Comparison of ENCODE assay signal across 7 mouse cellular contexts in the genomic region with DNA sequence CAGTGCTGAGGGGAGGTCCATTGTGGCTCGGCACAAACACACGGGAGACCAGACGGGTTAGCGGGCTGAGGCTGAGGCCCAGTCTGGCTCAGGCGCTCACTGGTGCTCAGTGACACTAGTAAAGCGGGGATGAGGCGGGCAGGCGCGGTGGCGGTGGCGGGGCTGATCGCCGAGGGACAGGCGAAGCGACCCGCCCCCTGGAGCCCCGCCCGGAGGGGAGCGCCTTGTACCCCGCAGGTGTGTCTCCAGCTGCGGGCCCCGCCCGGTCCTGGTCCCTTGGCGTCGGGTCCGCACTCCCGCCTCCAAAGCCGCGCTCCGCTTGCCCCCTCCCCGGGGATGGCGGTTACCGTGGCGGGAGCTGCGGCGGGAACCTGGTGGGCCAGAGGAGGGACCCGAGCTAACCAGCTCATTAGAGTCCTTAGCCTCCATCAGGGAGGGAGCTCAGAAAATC. TPM values are rescaled to one million over a fixed set of nuclear protein-coding genes. Genes with fewer than 3 reads are reported as not detected.
DNase-seq lines count a peak whose midpoint lies in the region; ATAC-seq and TF ChIP-seq lines count a peak whose summit lies in the region.

No protein-coding gene starts in this region.

- H3K9ac ChIP-seq in ES-Bruce4 (ENCODE audit: low read depth, poor library complexity, severe bottlenecking), result peak overlapping the region; percentile 95

- no peaks in the 10 kb centered on the region for H3K27me3 ChIP-seq in ES-Bruce4 (ENCODE audit: control insufficient read depth, insufficient read depth, low read length, poor library complexity, severe bottlenecking)

- no peak for TF ChIP-seq EP300 in ES-Bruce4 (IDR thresholded peaks at IDR 0.05; ENCODE audit: insufficient read depth, low read depth, low read length)

- H3K4me1 ChIP-seq in ES-Bruce4 (ENCODE audit: control insufficient read depth, insufficient read depth, low read length), result no peaks in the 10 kb centered on the region

- H3K9me3 ChIP-seq in ES-Bruce4 (replicated peaks; ENCODE audit: control insufficient read depth, insufficient read depth, low read length, poor library complexity, severe bottlenecking), result no peaks in the 10 kb centered on the region

- TF ChIP-seq POLR2A in ES-Bruce4 (IDR thresholded peaks at IDR 0.05; ENCODE audit: insufficient read depth, low read length), result no peak

- peak overlapping the region; percentile 78 for H3K27ac ChIP-seq in ES-Bruce4 (ENCODE audit: insufficient read depth, low read length)
- H3K27ac ChIP-seq in left cerebral cortex, adult 2 months, result no peak overlapping the region

- no peak for TF ChIP-seq CTCF in ES-Bruce4 (IDR thresholded peaks at IDR 0.05; ENCODE audit: low read depth, low read length)
- no peak for TF ChIP-seq CTCF in left cerebral cortex, adult 2 months (IDR thresholded peaks at IDR 0.05)

- ATAC-seq in megakaryocyte progenitor cell, adult 5-6 weeks (replicated peaks; ENCODE audit: poor library complexity), result peak; percentile 53

- H3K4me3 ChIP-seq in ES-Bruce4 (ENCODE audit: low read depth, low read length), result peak overlapping the region; percentile 100
- peak overlapping the region; percentile 93 for H3K4me3 ChIP-seq in left cerebral cortex, adult 2 months

- DNase-seq in CD4-positive helper T cell, adult 2 months (ENCODE audit: low read depth, low spot score), result peak; percentile 74
- DNase-seq in embryo, embryonic 10.5 days (ENCODE audit: low spot score), result peak; percentile 48
- peak; percentile 1 for DNase-seq in heart, postnatal 25 days (ENCODE audit: low spot score)
- no peak for DNase-seq in left cerebral cortex, adult 2 months (ENCODE audit: extremely low spot score in 1 of 2, low spot score in 2 of 2)
- peak; percentile 58 to 63 for DNase-seq in spleen, postnatal 14 days (ENCODE audit: low spot score in 2 of 2)

- intact Hi-C loops in heart, postnatal 25 days (cut with DNase I), result no loop called here
- intact Hi-C loops in left cerebral cortex, adult 2 months (cut with DNase I), result no loop called here

- peaks cover 22% of the 10 kb centered on the region for H3K36me3 ChIP-seq in ES-Bruce4 (ENCODE audit: control insufficient read depth, insufficient read depth, low read length, poor library complexity, severe bottlenecking)

RNA-seq across cellular contexts. Expression of gene Plk4, which starts 0.6 kb away (rescaled TPM):
- polyA plus RNA-seq in ES-Bruce4 (2011; ENCODE audit: insufficient read depth, insufficient read length, low read depth, missing spikeins), result 56.0 and 59.1 TPM in 2 replicates
- 1 to 10 TPM; 1.7 to 2.8 TPM for total RNA-seq in heart, postnatal 25 days (2021)
- 1 to 10 TPM; 3.5 to 4.2 TPM for total RNA-seq in left cerebral cortex, adult 2 months (2021)
- total RNA-seq in megakaryocyte progenitor cell, adult 5-6 weeks (2015), result 76.6 and 80.1 TPM in 2 replicates
- total RNA-seq in megakaryocyte progenitor cell, adult 5-6 weeks (2017), result 76.3 and 107 TPM in 2 replicates

RNA-seq across cellular contexts. Expression of gene Mfsd8, which starts 46.3 kb away (rescaled TPM):
- polyA plus RNA-seq in ES-Bruce4 (2011; ENCODE audit: insufficient read depth, insufficient read length, low read depth, missing spikeins), result 4.9 and 5.4 TPM in 2 replicates
- 10 to 100 TPM; 13.5 to 16.0 TPM for total RNA-seq in heart, postnatal 25 days (2021)
- total RNA-seq in left cerebral cortex, adult 2 months (2021), result 10 to 100 TPM; 16.7 to 18.1 TPM
- total RNA-seq in megakaryocyte progenitor cell, adult 5-6 weeks (2015), result 9.2 and 12.9 TPM in 2 replicates
- total RNA-seq in megakaryocyte progenitor cell, adult 5-6 weeks (2017), result 4.2 and 6.5 TPM in 2 replicates

RNA-seq across cellular contexts. Expression of gene Abhd18, which starts 46.4 kb away (rescaled TPM):
- polyA plus RNA-seq in ES-Bruce4 (2011; ENCODE audit: insufficient read depth, insufficient read length, low read depth, missing spikeins), result 2.8 and 3.2 TPM in 2 replicates
- total RNA-seq in heart, postnatal 25 days (2021), result 10 to 100 TPM; 93.0 to 98.8 TPM
- total RNA-seq in left cerebral cortex, adult 2 months (2021), result 10 to 100 TPM; 12.9 to 14.0 TPM
- 4.7 and 6.5 TPM in 2 replicates for total RNA-seq in megakaryocyte progenitor cell, adult 5-6 weeks (2015)
- 3.9 and 7.4 TPM in 2 replicates for total RNA-seq in megakaryocyte progenitor cell, adult 5-6 weeks (2017)

RNA-seq across cellular contexts. Expression of gene Hspa4l, which starts 56.1 kb away (rescaled TPM):
- polyA plus RNA-seq in ES-Bruce4 (2011; ENCODE audit: insufficient read depth, insufficient read length, low read depth, missing spikeins), result 12.5 and 15.4 TPM in 2 replicates
- total RNA-seq in heart, postnatal 25 days (2021), result 10 to 100 TPM; 45.8 to 60.2 TPM
- 100 to 1,000 TPM; 167 to 172 TPM for total RNA-seq in left cerebral cortex, adult 2 months (2021)
- 39.7 and 45.1 TPM in 2 replicates for total RNA-seq in megakaryocyte progenitor cell, adult 5-6 weeks (2015)
- total RNA-seq in megakaryocyte progenitor cell, adult 5-6 weeks (2017), result 54.6 and 55.7 TPM in 2 replicates

Comparison
In these comparisons a context has a peak if more than half of its experiments do, and no peak if none do; other contexts are left out.
1. DNase-seq: peak in CD4-positive helper T cell, adult 2 months (single experiment), embryo, embryonic 10.5 days (single experiment), heart, postnatal 25 days (single experiment) and spleen, postnatal 14 days (2 of 2); none in left cerebral cortex, adult 2 months (0 of 2).
2. RNA of gene Plk4, which starts 0.6 kb away (total RNA-seq): 76.3 to 107 TPM in megakaryocyte progenitor cell, adult 5-6 weeks; 3.5 to 4.2 TPM in left cerebral cortex, adult 2 months and 1.7 to 2.8 TPM in heart, postnatal 25 days; every median in the first group is over 10 times any median in the second.
3. RNA of gene Abhd18, which starts 46.4 kb away (total RNA-seq): 93.0 to 98.8 TPM in heart, postnatal 25 days; 12.9 to 14.0 TPM in left cerebral cortex, adult 2 months and 3.9 to 7.4 TPM in megakaryocyte progenitor cell, adult 5-6 weeks; every median in the first group is over 4 times any median in the second.